Mouse (Mus musculus): Measurements from ENCODE around the gene Bsn.

The Bsn gene

GRCm38 (mm10) chr9:108111593-108112121, 78.5 kb downstream of the Bsn start:
- in situ Hi-C loops (cut with MboI; ENCODE audit: low pct_unique_long_range_greater_than_20kb in 1 of 2, low sequenced_read_pairs in 2 of 2, unreplicated experiment in 1 of 2): no loop called here

- in situ Hi-C loops (cut with MboI; ENCODE audit: low pct_unique_long_range_greater_than_20kb in 1 of 2, low sequenced_read_pairs in 2 of 2, unreplicated experiment in 1 of 2): no loop called here
Observed at GRCm38 (mm10) chr9:108111101-108111592, 79.0 kb downstream of the Bsn start.

GRCm38 (mm10) chr9:108110160-108110559, 80.0 kb downstream of the Bsn start:
- in situ Hi-C loops (cut with MboI; ENCODE audit: low pct_unique_long_range_greater_than_20kb in 1 of 2, low sequenced_read_pairs in 2 of 2, unreplicated experiment in 1 of 2): no loop called here

- in situ Hi-C loops (cut with MboI; ENCODE audit: low pct_unique_long_range_greater_than_20kb in 1 of 2, low sequenced_read_pairs in 2 of 2, unreplicated experiment in 1 of 2): no loop called here
Observed at GRCm38 (mm10) chr9:108107867-108108266, 82.3 kb downstream of the Bsn start.

GRCm38 (mm10) chr9:108106090-108106489, 84.1 kb downstream of the Bsn start:
- in situ Hi-C loops (cut with MboI; ENCODE audit: low pct_unique_long_range_greater_than_20kb in 1 of 2, low sequenced_read_pairs in 2 of 2, unreplicated experiment in 1 of 2): no loop called here

GRCm38 (mm10) chr9:108105549-108105863, 84.7 kb downstream of the Bsn start:
- in situ Hi-C loops (cut with MboI; ENCODE audit: low pct_unique_long_range_greater_than_20kb in 1 of 2, low sequenced_read_pairs in 2 of 2, unreplicated experiment in 1 of 2): no loop called here

GRCm38 (mm10) chr9:108104766-108105548, 85.2 kb downstream of the Bsn start:
- in situ Hi-C loops (cut with MboI; ENCODE audit: low pct_unique_long_range_greater_than_20kb in 1 of 2, low sequenced_read_pairs in 2 of 2, unreplicated experiment in 1 of 2): no loop called here

GRCm38 (mm10) chr9:108099619-108100018, 90.6 kb downstream of the Bsn start:
- in situ Hi-C loops (cut with MboI; ENCODE audit: low pct_unique_long_range_greater_than_20kb in 1 of 2, low sequenced_read_pairs in 2 of 2, unreplicated experiment in 1 of 2): loop anchor here (5.0 kb wide), 1 partner anchor 103 kb away; no protein-coding TSS in a partner anchor

GRCm38 (mm10) chr9:108095949-108096712, 94.1 kb downstream of the Bsn start:
- in situ Hi-C loops (cut with MboI; ENCODE audit: low pct_unique_long_range_greater_than_20kb in 1 of 2, low sequenced_read_pairs in 2 of 2, unreplicated experiment in 1 of 2): loop anchor here (5.0 kb wide), 1 partner anchor 106 kb away; no protein-coding TSS in a partner anchor

GRCm38 (mm10) chr9:108095518-108095917, 94.7 kb downstream of the Bsn start:
- in situ Hi-C loops (cut with MboI; ENCODE audit: low pct_unique_long_range_greater_than_20kb in 1 of 2, low sequenced_read_pairs in 2 of 2, unreplicated experiment in 1 of 2): loop anchor here (5.0 kb wide), 1 partner anchor 107 kb away; no protein-coding TSS in a partner anchor

GRCm38 (mm10) chr9:108094998-108095411, 95.2 kb downstream of the Bsn start:
- in situ Hi-C loops (cut with MboI; ENCODE audit: low pct_unique_long_range_greater_than_20kb in 1 of 2, low sequenced_read_pairs in 2 of 2, unreplicated experiment in 1 of 2): loop anchor here (5.0 kb wide), 1 partner anchor 107 kb away; no protein-coding TSS in a partner anchor

- in situ Hi-C loops (cut with MboI; ENCODE audit: low pct_unique_long_range_greater_than_20kb in 1 of 2, low sequenced_read_pairs in 2 of 2, unreplicated experiment in 1 of 2): no loop called here
Observed at GRCm38 (mm10) chr9:108094184-108094941, 95.8 kb downstream of the Bsn start, which contains the start of gene Apeh. Apeh (minus strand) TSS chr9:108094606.

GRCm38 (mm10) chr9:108093586-108093985, 96.6 kb downstream of the Bsn start:
- in situ Hi-C loops (cut with MboI; ENCODE audit: low pct_unique_long_range_greater_than_20kb in 1 of 2, low sequenced_read_pairs in 2 of 2, unreplicated experiment in 1 of 2): no loop called here

GRCm38 (mm10) chr9:108090611-108091120, 99.5 kb downstream of the Bsn start:
- in situ Hi-C loops (cut with MboI; ENCODE audit: low pct_unique_long_range_greater_than_20kb in 1 of 2, low sequenced_read_pairs in 2 of 2, unreplicated experiment in 1 of 2): no loop called here

GRCm38 (mm10) chr9:108085261-108085660, 104.9 kb downstream of the Bsn start:
- in situ Hi-C loops (cut with MboI; ENCODE audit: low pct_unique_long_range_greater_than_20kb in 1 of 2, low sequenced_read_pairs in 2 of 2, unreplicated experiment in 1 of 2): no loop called here

- in situ Hi-C loops (cut with MboI; ENCODE audit: low pct_unique_long_range_greater_than_20kb in 1 of 2, low sequenced_read_pairs in 2 of 2, unreplicated experiment in 1 of 2): no loop called here
Observed at GRCm38 (mm10) chr9:108083561-108083960, 106.6 kb downstream of the Bsn start.

- in situ Hi-C loops (cut with MboI; ENCODE audit: low pct_unique_long_range_greater_than_20kb in 1 of 2, low sequenced_read_pairs in 2 of 2, unreplicated experiment in 1 of 2): no loop called here
Observed at GRCm38 (mm10) chr9:108082988-108083431, 107.2 kb downstream of the Bsn start, which contains the start of gene Rnf123. Rnf123 (minus strand) TSS chr9:108083346.

- in situ Hi-C loops (cut with MboI; ENCODE audit: low pct_unique_long_range_greater_than_20kb in 1 of 2, low sequenced_read_pairs in 2 of 2, unreplicated experiment in 1 of 2): no loop called here
Observed at GRCm38 (mm10) chr9:108082549-108082948, 107.6 kb downstream of the Bsn start.
